In genomic region chr9:34750887-34751286, GRCm38 (mm10) we compare ENCODE assay signal across 19 mouse cellular contexts.
DNase-seq lines count a peak whose midpoint lies in the region; ATAC-seq lines count a peak whose summit lies in the region.
"Had no signal": no experiment of that assay in that cellular context is flagged by ENCODE, and none has a peak within 500 bp of the region (broad histone marks: within the 10 kb centered on the region; RNA-seq: fewer than 3 reads in every experiment).

No protein-coding gene starts in this region.

- H3K27me3 ChIP-seq in heart, embryonic 12.5 days (replicated peaks) = no peaks in the 10 kb centered on the region
- 0 out of 2 replicates have a peak, but pooled peaks cover 5% of the 10 kb centered on the region for H3K27me3 ChIP-seq in limb, embryonic 13.5 days
- peaks cover 14% of the 10 kb centered on the region for H3K27me3 ChIP-seq in limb, embryonic 10.5 days (ENCODE audit: low read depth, poor library complexity, severe bottlenecking)
- no peaks in the 10 kb centered on the region for H3K27me3 ChIP-seq in embryonic facial prominence, embryonic 15.5 days

- no peak overlapping the region for H3K4me2 ChIP-seq in heart, embryonic 12.5 days
- no peak overlapping the region for H3K4me2 ChIP-seq in limb, embryonic 13.5 days (replicated peaks)
- no peak overlapping the region for H3K4me2 ChIP-seq in embryonic facial prominence, embryonic 15.5 days (replicated peaks)
- H3K4me2 ChIP-seq: forebrain, embryonic 12.5 days; midbrain, embryonic 11.5 days had no signal

- no peak for DNase-seq in heart, adult 8-10 months (ENCODE audit: low spot score)
- no peak for DNase-seq in limb, embryonic 10.5 days (ENCODE audit: low spot score)
- DNase-seq in ES-CJ7 (ENCODE audit: low read depth, low spot score) = peak; percentile 72
- DNase-seq in right cerebral cortex, postnatal 36 days (ENCODE audit: low spot score in 2 of 2) = no peak
- DNase-seq in spleen, postnatal 36 days (ENCODE audit: low spot score in 2 of 2) = no peak
- DNase-seq: cerebellum, postnatal 36 days; liver; lung, postnatal 36 days; right cerebral cortex, adult 18-20 months; spleen, adult 18-20 months; thymus, adult 18-20 months had no signal

- H3K4me1 ChIP-seq in heart, embryonic 12.5 days (replicated peaks) = peaks cover 22% of the 10 kb centered on the region
- H3K4me1 ChIP-seq in limb, embryonic 13.5 days = peaks cover 9% of the 10 kb centered on the region
- H3K4me1 ChIP-seq in limb, embryonic 10.5 days = peaks cover 5% of the 10 kb centered on the region
- peaks cover 5% of the 10 kb centered on the region; the same call in 1 of the 2 replicates for H3K4me1 ChIP-seq in embryonic facial prominence, embryonic 15.5 days

- H3K9ac ChIP-seq in heart, embryonic 12.5 days = no peak overlapping the region
- H3K9ac ChIP-seq in limb, embryonic 13.5 days = no peak overlapping the region
- H3K9ac ChIP-seq in embryonic facial prominence, embryonic 15.5 days = no peak overlapping the region
- H3K9ac ChIP-seq: forebrain, embryonic 12.5 days had no signal

- WGBS in heart, embryonic 12.5 days = 35% methylated on average over 2 of the region's 2 CpGs
- 26% methylated on average over 2 of the region's 2 CpGs for WGBS in limb, embryonic 13.5 days
- WGBS in limb, embryonic 10.5 days = 41% methylated on average over 2 of the region's 2 CpGs
- WGBS in embryonic facial prominence, embryonic 15.5 days = 31% methylated on average over 2 of the region's 2 CpGs

- no peak overlapping the region for H3K4me3 ChIP-seq in heart, embryonic 12.5 days
- no peak overlapping the region for H3K4me3 ChIP-seq in limb, embryonic 13.5 days
- no peak overlapping the region for H3K4me3 ChIP-seq in limb, embryonic 10.5 days
- no peak overlapping the region for H3K4me3 ChIP-seq in embryonic facial prominence, embryonic 15.5 days (replicated peaks)
- H3K4me3 ChIP-seq: forebrain, embryonic 12.5 days had no signal

- H3K9me3 ChIP-seq in heart, embryonic 12.5 days (replicated peaks) = no peaks in the 10 kb centered on the region
- no peaks in the 10 kb centered on the region for H3K9me3 ChIP-seq in limb, embryonic 13.5 days
- no peaks in the 10 kb centered on the region for H3K9me3 ChIP-seq in limb, embryonic 10.5 days (replicated peaks)
- no peaks in the 10 kb centered on the region for H3K9me3 ChIP-seq in embryonic facial prominence, embryonic 15.5 days (replicated peaks)
- H3K9me3 ChIP-seq: forebrain, embryonic 12.5 days; G1E had no signal

- H3K27ac ChIP-seq in heart, embryonic 12.5 days (ENCODE audit: poor library complexity, severe bottlenecking) = no peak overlapping the region
- no peak overlapping the region for H3K27ac ChIP-seq in limb, embryonic 13.5 days
- no peak overlapping the region for H3K27ac ChIP-seq in limb, embryonic 10.5 days
- H3K27ac ChIP-seq in embryonic facial prominence, embryonic 15.5 days (replicated peaks) = no peak overlapping the region
- H3K27ac ChIP-seq: forebrain, embryonic 12.5 days had no signal

- 0 out of 2 replicates have a peak, but pooled peaks have one; percentile 39 for ATAC-seq in heart, embryonic 12.5 days (ENCODE audit: insufficient number of reproducible peaks, low FRiP score)
- ATAC-seq in limb, embryonic 13.5 days (ENCODE audit: low FRiP score, low read depth) = 0 out of 2 replicates have a peak, but pooled peaks have one; percentile 19
- peak; percentile 63 for ATAC-seq in embryonic facial prominence, embryonic 15.5 days (ENCODE audit: insufficient number of reproducible peaks, low FRiP score, low TSS enrichment, low read depth)
- ATAC-seq: activated CD4-positive, CD25-positive, alpha-beta regulatory T cell, adult 4 months; inflammation-experienced regulatory T-cells, adult 6 months had no signal

- no peaks in the 10 kb centered on the region for H3K36me3 ChIP-seq in heart, embryonic 12.5 days
- H3K36me3 ChIP-seq in limb, embryonic 13.5 days = no peaks in the 10 kb centered on the region
- no peaks in the 10 kb centered on the region for H3K36me3 ChIP-seq in limb, embryonic 10.5 days
- no peaks in the 10 kb centered on the region for H3K36me3 ChIP-seq in embryonic facial prominence, embryonic 15.5 days
- H3K36me3 ChIP-seq: forebrain, embryonic 12.5 days; G1E had no signal
